Mouse (Mus musculus): ENCODE measurements around the gene Jmjd1c.
"Not testable (repeated sequence)": the region's sequence is repeated elsewhere in the genome, so short reads cannot be mapped to it uniquely, and the experiment has no call there.

The Jmjd1c gene

DNA sequence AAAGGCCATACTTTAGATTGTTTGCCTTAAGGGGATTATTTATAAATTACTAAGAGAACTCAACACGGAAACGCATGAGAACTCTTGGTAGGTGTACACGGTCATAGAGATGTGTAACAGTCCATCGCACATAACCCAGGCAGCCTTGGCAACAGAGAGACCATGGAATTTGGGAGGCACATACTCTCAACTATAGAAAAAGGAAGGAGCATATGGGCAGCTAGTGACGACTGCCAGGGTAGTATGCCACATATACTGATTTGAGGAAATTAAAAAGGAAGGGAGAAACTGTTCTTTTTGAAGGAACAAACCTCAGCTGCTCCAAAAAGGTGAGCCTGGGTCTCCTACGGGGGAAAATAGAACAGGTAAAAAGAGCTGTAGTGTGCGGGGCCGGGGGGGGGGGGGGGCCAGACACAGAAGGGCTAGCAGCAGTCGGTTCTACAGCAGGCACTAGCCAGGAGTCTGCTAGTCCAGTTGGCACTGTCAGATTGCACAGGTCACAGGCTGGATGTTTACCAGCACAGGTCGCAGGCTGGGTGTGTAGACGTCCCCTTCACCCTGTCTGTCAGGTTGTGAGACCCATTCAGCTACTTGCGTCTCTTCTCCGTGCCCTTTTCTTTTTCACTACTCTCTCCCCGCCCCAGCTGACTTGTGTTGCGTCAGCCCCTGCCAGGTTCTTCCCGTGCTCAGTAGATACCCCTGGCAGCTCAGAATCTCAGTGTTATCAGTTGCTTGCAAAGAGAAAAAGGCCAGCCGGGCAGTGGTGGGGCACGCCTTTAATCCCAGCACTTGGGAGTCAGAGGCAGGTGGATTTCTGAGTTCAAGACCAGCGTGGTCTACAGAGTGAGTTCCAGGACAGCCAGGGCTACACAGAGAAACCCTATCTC, 9.6 kb downstream of the Jmjd1c start:
- DNase-seq = peak; percentile 69

DNA sequence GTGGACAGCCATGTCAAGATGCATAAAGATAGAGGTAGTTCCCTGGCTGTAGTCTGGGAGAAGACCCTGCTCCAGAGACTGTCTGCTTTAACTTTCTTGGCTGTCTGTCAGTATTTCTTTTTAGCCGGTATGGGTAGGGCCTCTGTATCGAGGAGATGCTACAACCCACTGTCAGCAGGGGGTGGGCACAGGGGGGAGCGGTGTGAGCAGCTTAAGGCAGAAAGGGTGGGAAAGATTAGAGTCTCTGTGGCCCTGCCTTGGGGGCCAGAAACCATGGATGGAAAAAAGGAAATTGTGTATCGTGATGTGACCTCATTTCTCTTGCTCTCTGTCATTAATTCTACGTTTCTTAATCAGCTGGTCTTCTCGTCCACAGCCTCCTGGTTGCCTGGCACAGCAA, 10.5 kb downstream of the Jmjd1c start:
- DNase-seq = no peak

DNA sequence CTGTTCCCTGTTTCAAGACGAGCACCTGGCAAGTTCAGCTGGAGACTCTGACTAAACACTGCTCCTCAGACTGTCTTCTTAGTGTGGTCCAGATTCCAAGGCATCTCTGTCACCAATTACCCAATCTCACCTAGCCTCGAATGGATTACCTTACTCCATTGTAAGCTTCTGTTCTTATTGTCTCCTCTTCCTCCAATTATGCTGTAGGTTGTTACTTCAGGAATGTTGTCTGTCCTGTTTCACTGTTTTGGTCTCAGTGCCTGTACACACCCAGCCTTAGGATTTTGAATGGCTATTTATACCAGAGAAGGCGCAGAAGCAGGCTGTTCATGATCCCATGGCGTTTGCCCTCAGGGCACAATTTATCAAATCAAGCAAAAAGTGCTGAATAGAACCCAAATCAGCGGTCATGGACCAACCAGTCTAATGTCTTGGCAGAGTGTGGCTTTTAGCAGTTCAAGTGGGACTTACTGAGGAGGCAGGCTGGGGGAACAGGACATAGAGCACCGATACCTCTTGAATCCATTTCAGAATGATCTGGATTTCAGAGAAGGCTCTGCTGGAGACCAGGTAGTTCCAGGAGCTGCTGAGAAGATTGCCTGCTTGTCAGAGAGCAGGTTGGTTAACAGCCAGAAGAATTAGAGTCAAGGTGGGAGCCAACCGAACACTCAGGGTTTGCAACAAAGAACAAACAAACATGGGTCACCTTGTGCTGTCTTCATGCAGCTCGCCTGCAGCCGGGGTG, 11.3 kb downstream of the Jmjd1c start:
- no peak for DNase-seq

DNA sequence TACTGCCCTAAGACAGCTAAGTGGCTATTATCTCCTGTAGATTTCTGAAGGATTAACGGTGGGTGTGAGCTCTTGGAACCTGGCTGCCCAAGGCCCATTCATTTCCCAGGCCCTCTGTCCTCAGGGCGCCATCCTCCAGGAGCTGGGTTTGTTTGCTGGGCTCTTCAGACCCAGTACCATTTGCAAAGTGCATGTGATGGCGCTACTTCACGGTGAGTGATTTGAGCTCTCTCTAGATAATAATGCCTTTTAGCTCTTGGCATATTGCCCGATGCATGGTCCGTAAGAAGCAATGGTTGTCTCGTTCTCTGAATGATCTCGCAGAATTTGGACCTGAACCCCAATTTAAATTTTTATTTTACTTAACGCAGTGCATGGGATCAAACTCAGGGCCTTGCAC, 12.2 kb downstream of the Jmjd1c start:
- DNase-seq = no peak

DNA sequence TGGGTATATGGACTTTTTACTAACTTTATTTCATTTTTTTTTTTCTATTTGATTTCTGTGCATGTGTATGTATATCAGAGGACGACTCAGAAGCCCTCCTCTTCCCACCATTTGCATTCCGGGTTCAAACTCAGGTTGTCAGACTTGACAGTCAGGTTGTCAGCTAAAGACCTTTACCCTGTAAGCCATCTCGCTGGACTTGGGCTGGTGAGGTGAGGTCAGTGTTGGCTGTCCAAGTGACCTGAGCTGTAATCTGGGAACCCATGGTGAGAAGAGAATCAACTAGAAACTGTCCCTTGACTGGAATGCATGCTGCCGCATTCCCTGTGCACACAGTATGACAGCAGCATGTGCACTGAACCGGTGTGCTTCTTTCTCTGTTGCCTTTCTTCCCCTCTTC, 13.7 kb downstream of the Jmjd1c start:
- DNase-seq = no peak

DNA sequence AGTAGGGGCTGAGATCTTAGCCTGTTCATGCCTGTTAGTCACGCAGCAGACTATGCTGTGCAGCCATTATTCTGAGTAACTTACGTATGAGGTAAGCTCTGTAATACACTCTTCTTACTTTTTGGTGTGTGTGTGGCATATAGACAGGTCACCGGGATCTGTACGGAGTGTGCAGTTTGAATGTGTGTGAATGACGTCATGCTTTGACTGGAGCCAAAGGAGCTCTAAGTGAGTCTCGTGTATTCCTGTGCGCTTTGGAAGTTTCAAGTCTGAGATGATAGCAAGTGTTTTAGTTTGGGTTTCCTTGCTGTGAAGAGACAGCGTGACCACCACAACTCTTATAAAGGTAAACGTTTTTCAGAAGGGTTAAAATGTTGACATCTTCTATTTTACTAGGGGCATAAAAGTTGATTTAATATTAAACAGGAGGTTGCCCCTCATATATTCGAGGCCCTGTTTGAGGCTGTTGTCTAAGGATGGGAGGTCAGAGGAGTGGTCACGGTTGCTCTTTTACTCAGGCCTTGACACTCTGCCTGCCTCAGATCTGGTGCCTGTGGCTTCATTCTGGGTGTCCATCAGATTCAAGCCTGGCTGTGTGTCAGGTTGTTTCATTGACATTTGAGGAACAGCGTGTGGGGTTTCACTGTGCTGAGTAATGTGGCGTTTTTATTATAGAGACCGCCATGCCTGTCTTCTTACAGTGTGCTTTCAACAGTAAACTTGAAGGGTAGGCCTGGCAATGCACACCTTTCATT, 15.3 kb downstream of the Jmjd1c start:
- no peak for DNase-seq

DNA sequence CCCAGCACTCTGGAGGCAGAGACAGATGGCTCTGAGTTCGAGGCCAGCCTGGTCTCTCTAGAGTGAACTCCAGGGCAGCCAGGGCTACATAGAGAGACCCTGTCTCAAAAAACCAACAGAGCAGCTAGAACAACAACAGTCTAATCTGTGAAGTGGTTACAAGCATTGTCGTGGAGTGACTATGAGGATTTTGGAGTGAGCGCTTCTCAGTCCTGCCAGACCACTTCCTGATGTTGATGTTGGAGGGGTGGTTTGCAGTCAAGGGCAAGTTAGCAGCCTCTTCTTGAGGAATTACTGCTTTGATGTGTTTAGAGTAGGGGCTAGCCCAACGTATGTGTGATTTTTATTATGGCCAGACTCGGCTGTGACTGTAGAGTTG, 15.9 kb downstream of the Jmjd1c start:
- DNase-seq = no peak

DNA sequence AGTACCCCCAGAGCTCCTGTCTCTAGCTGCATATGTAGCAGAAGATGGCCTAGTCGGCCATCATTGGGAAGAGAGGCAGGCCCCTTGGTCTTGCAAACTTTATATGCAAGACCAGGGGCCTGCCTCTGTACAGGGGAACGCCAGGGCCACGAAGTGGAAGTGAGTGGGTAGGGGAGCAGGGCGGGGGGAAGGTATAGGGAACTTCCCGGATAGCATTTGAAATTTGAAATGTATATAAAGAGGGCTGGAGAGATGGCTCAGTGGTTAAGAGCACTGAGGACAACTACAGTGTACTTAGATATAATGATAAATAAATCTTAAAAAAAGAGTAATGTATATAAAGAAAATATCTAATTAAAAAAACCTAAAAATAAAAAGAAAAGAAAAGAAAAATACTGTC, 17.0 kb downstream of the Jmjd1c start:
- not testable (repeated sequence) for DNase-seq

DNA sequence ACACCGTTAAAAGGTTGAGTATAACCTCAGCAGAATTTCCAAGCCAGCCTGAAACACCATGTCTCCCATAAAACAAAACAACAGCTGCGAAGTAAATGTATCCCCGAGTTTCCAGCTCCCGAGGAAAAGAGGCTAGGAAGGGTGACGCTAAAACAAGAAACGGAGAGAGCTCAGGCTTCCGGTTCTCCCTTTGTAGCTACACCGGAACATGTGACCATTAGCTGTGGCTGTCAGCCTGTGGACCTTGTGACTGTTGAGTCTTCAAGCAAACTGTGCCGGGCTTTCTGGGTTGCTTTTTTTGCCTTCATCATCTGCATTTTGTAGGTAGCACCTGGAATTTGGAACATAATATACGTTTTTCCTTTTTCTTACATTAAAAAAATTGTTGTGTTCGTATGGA, 17.9 kb downstream of the Jmjd1c start:
- no peak for DNase-seq

DNA sequence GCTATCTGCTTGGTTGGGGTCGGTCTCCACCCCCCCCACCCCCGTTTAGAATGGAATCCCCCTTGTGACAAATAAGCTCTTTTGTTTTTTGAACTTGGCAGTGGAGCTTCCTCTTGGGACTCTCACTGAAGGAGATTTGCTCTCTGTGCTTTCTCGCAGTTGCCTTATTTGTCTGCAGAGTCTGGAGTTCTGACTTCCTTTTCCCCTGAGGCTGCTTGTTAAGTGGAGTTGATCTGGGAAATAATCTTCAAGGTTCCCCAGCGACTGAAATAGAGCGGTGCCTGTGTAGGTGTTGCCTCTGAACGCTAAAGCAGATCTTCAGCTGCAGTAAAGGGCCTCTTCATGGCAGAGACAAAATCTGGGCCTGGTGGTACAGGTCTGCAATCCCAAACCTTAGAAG, 19.2 kb downstream of the Jmjd1c start:
- no peak for DNase-seq

DNA sequence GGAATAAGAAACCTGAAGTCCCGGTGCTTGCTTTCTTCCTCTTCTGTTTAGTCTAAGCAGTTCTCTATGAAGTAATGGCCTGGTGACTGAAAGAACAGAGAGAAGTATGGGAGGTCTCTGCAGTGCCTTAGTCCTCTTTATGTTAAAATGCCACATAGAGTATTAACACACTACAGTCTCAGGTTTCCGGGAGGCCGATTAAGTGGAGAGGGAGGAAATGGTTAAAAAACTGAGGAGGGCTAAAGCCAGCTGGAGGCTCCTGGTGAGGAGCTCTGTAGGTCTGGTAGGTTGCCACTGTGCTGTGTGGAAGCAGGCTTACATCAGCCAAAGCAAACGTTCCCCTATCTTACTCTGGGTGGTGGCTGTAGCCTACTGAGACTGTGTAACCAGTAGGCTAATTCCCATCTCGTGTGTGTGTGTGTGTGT, 19.8 kb downstream of the Jmjd1c start:
- DNase-seq = no peak

DNA sequence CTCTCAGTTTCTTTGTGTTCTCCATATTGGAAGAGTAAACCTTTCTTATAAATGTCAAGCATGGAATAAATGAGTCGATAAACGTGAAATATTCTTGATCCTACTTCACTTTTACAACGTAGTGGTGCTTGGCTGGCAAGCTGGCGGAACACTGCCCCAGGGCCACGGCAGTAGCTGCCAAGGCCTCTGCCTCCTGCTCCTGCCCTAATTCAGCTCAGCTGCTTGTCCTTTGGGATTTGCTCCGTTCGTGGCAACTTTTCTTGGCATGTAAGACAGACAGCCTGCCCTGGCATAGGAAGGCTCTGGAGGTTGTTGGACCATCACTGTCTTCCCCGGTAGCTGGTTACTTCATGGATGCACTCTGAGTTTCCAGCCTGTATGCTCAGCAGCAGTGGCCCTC, 20.3 kb downstream of the Jmjd1c start:
- DNase-seq = peak; percentile 52

DNA sequence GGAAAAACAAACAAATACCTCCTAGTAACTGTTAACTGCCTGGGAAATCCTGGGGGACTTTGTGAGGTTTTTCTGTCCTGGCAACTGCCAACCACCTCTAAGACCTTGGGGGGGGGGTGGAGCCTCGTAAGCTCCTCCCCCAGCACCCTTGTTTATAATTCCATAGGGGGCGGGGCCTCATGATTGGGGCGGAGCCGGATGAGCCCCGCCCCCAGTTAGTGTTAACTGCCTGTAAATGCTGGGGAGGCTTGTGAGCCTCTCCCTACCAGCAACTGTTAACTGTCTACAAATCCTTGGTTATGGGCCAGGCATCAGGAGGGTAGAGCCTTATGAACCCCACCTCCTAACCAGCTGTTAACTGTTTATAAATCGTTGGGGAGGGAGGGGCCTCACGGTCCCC, 23.4 kb downstream of the Jmjd1c start:
- no peak for DNase-seq

DNA sequence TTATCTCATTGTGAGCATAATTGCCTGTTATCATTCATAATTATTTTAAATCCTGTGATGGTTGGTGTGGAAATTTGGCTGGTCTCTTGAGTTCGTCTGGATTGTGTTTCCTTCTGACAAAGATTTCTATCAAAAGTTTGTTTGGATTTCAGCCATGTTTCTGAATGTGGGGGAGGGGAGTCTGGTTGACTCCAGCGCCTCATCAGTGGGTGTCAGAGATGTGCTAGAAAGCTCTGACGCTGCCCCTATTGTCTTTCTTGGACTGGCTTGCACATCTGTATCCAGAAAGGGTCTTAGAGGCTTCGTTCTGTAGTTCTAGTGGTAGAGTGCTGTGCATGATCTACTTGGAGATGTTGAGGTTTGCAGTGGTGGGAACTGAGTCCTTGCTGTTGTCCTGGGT, 24.3 kb downstream of the Jmjd1c start:
- no peak for DNase-seq

DNA sequence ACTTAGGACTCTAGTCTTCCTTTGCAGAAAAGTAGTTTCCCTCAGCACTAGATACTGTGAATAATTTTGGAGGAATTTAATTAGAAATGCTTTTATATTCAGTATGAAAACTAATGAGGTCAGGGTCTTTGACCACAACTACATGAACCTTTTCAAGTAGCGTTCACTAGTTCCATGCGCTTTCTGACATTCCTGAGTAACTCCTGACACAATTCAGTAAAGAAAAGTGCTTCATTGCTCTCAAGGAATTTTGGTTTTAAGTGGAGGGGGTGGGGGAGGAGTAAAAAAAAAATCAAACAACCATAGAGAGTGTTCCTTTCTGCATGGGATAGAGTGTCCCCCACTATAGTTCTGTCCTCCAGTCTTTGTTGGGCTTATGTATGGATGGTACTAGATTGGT, 24.7 kb downstream of the Jmjd1c start:
- DNase-seq = no peak

DNA sequence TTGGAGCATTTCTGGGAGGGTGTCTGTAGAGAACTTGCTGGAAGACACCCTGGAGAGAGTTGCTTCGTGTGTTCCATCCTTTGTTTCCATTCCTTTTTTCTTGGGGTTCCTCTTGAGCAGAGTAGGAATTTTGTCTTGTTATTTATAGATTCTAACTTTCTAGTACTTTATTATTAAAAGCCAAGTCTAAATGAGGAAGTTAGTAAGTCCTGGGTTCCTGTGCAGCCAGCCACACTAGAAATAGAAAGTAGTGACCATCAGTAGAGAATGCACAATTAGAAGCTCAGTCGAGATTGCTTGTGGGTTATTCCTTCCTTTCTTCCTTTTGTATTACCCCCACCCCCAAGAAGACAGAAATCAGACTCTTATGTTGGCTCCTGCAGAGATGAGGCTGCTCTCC, 27.8 kb downstream of the Jmjd1c start:
- DNase-seq = no peak

DNA sequence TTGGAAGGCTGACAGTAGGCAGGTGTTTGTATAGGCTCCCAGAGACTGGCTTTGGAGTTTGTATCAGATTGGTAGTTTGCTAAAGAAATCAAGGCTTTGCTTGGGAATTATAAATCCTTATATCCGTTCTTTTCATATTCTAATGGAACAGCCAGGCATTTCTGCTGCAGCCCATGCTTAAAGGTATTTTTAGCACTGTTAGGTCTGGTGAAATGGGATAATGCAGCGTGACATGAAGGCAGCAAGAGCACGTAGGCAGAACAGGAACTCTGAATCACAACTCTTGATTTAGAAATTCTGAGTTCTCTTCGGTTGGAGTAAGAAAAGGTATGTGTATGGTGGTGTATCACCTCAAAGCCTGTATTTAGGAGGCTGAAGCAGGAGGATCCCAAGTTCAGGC, 28.2 kb downstream of the Jmjd1c start:
- DNase-seq = no peak

DNA sequence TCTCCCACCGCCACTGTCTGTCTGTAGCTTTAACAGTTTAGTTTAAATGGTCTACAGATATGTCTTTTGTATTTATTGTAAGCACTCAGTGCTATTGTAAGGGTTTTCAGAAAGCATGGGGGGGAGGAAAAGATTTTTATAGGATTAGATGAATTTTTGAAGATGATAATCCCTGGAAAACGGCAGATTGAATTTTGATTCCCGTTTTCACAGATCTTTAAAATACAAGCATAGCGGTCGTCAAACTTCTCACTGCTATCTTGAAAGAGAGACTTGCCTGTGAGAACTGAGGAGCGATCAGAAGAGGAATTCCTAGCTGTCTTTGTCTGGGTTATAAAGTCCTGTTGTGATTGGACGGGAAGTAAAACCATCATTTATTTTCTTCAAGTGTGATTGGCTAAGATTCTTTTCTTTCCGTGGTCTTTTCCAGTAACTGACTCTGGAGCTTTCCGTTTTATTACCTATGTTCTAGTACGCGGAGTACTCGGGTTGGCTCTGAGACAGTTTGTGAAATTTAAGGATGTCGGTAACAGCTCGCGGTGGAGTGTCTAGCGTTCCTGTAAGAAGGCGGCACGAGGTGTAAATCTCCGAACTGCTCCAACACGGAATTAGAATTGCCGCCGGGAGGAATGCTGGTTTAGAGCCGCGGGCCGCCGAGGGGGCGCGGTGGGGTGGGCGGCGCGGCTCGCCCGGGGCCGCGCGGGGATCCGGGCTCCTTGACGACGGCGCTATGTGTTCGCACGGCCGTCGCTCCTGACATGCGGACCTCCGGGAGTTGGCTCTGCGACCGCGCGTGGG, 30.3 kb downstream of the Jmjd1c start:
- no peak for DNase-seq

DNA sequence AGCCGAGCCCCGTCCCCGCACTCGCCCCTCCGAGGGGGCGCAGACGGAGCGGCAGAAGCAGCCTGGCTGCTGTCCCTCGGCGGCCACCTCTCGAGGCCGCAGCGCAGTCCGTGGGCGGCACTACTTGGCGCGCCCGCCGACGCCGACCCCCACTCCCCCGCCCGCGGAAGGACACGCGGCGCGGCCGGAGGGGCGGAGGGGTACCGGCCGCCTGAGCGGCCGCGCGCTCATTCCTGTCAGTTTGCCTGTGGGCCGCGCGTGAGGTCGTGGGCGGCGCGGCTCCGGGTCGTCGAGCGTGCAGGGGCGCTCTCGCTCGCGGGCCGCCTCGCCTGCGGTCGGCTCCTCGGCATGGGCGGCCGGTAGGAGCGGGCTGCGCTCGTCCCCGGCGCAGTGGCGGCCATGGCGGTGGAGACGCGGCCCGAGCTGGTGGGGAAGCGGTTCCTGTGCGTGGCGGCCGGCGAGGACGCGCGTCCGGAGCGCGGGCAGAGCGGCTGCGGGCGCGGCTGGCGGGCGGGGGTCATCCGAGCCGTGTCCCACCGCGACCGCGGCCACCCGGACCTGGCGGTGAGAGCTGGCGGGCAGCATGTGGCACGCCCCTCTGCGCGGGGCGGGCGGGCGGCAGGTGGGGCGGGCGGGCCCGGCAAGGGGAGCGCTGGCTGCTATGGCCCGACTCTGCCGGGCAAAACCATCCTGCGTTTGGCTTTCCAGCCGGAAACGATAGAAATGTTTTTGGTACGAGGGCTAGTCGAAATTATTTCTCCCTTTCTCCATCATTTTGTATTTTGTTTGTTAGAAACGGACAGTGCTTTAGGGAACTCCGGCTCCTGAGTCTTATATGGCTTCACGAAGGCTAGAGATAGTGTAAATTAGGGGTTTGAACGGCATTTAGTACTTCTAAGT, 31.2 kb downstream of the Jmjd1c start:
- DNase-seq = peak; percentile 35

DNA sequence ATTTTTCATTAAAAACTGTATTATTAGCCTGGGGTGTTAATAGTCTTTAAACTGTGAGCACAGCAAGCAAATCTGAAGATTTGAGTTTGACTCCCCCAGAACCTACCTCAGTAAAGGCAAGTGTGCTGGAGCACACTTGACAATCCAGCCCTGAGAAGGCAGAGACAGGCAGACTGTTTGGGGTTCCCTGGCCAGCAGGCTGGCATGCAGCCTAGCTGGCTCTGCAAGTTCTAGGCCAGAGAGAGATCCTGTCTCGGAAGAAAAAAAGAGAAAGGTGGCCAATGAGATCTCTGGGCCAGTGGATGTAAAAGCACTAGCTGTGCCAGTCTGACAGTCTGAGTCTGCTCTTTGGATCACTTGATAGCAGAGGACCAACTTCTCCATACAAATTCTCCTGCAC, 33.6 kb downstream of the Jmjd1c start:
- peak; percentile 58 for DNase-seq

DNA sequence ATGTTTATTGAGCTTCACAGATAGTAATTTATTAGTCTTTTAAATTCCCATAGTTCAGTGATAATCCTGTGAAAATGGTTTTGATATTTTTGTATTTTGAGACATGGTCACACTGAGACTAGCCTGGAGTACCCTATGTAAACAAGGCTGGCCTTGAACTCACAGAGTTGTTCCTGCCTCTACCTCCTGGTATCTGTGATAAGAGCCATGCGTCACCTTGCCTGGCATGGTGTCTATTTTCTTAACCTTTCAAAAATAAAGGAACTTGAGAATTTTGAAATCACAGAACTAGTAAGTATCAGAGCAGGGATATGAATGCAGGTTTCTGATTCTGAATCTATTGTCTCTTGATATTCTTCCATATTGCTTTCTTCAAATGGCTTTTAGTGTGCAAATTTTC, 35.8 kb downstream of the Jmjd1c start:
- DNase-seq = no peak

DNA sequence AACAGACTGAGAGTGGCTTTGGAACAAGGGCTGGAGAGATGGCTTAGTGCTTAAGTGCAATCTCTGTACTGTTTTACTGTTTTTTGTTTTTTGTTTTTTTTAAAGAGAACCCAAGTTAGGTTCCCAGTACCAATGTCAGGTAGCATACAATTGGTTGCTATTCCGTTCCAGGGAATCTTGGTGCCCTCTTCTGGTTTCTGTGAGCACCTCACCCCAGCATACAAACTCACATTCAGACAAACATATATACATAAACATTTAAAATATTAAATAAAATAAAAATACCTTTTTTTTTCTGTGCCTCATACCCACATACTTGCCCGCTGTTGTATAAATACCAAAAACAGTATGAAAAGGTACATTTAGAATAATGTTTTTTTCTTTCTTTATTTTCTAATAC, 38.4 kb downstream of the Jmjd1c start:
- DNase-seq = no peak

Measured in cerebellum, adult 11 months (tissue).